Mouse (Mus musculus): ENCODE results near the gene Wap. TPM values are rescaled to one million over a fixed set of nuclear protein-coding genes. Genes with fewer than 3 reads are reported as not detected.

The Wap gene
- polyA plus RNA-seq (2014; fragmentation: Illumina TruSeq; extraction: RNeasy Lipid Tissue Mini Kit (QIAGEN cat#74804); ENCODE audit: low read depth, low replicate concordance): not detected

DNA sequence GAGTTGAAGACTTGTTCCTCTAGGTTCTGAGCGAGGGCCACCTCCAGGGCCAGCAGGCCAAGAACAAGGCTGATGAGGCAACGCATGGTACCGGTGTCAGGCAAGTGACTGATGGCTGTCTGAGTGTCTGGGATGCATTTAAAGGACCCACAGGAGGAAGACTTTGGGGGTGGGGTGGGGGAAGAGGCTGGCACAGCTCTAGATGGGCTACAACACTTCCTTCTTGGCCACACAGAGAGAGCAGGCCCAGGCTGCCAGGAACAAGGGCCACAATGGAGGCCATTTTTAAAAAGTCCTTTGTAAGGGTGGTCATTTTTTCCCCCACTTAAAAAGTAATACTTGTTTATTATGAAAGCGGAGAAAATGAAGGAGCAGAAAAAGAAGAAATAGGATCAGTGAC lies at the start of gene Wap:
TSS of gene Wap (minus strand) at position 101 of the 400 bp plus-strand sequence.

DNA sequence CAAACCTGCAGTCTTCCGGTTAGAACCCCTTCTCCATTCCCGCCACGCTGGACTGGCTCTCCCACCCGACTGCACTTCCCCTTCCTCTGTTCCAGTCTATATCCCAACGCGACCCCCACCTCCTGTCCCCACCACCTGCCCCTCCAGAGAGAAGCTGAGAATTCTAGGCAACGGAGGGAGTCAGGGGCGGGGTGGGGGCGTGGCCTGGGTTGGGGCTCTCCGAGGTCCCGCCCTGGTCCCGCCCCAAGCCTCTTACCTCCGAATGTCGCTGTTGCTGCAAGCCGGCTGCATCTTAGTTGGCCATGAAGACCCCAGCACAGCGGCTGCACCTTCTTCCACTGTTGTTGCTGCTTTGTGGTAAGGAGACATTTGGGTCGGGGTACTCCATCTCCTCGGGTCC lies 19.8 kb upstream of the Wap start, which contains the start of gene Ramp3:
TSS of gene Ramp3 (plus strand) at position 251 of the 400 bp plus-strand sequence.

DNA sequence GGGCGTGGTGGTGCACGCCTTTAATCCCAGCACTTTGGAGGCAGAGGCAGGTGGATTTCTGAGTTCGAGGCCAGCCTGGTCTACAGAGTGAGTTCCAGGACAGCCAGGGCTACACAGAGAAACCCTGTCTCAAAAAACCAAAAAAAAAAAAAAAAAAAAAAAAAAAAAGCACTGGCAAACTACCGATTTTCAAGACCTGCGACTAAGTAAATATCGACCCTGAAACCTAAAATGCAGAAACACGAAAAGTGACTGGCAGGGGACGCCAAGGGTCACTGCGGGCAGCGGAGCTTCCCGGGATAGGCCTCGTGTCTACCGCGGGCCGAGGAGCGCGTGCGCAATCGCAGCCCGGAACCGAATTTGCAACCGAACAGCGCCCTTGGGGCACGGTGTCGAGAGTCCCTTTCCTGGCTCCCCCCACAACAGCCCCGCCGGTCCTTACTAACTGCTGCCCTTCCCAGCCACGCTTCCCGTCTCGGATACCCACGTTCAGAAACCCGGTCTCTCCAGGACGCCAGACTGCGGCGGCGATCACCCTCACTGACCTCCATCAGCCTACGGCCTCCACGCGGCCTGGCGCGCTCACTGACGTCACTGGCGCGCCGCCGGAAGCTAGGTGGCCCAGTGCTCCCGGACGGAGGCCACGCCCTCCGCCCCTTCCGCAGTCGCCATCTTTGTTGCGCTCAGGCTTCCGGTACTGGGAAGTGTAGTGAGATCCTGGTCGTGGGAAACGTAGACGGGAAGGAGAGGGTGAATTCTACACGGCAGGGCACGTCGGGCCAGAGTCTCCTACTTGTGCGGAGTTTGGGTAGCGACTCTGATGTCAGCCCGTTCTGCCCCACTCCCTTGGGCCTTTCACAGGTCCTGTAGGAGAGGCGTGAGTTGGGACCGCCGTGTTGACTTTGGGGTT lies 12.7 kb downstream of the Wap start, which contains the start of gene Tbrg4:
TSS of gene Tbrg4 (minus strand) at position 590 of the 910 bp plus-strand sequence.

DNA sequence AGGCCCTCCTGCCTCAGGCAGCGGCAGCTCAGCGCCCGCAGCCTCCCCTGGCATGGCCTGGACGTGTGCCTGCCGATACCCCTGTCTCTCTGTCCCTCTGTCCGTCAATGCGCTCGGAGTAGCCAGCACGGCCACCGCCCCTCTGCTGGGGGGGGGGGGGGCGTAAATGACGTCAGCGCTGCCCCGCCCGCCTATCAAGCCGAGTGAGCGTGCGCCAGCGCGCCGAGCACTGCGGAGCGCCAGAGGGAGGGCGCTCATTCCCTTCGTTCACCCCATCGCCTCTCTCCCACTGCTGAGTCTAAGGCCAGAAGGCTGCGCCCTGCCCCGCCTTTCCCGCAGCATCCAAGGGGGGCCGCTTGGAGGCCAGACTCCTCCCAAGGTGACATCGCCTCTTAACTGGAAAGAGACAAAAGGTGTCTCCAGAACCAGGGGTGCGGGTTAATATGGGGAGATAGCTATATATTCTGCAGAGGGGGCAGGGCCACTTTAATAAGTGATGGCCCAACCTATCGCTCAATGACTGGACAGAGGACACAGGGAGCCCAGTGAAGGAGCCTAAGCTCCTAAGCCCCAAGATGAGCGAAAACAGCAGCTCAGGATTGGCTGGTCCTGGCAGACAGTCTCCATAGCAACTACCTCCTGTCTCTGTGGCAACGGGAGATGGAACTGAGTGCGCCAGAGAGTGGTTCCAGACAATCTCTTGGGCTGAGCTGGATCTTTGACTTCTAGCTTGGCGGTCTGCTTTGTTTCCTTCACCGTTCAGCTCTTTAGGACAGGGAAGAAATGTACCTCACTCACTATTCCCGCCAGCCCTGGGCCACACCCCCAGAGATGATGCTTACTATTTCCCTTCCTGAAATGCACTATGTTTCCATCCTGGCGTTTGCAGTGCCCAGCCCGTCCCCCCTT lies 32.7 kb downstream of the Wap start, which contains the start of gene Nacad:
TSS of gene Nacad (minus strand) at position 563 of the 909 bp plus-strand sequence.

Other genes starting within 250 kb of the Wap start
- 0.56 TPM for gene Zmiz2, start 249.6 kb downstream of the Wap start, polyA plus RNA-seq (2014; fragmentation: Illumina TruSeq; extraction: RNeasy Lipid Tissue Mini Kit (QIAGEN cat#74804); ENCODE audit: low read depth, low replicate concordance)
- gene Ppia, start 223.2 kb downstream of the Wap start, polyA plus RNA-seq (2014; fragmentation: Illumina TruSeq; extraction: RNeasy Lipid Tissue Mini Kit (QIAGEN cat#74804); ENCODE audit: low read depth, low replicate concordance): 924 TPM
- 7.8 TPM for gene H2afv, start 194.2 kb downstream of the Wap start, polyA plus RNA-seq (2014; fragmentation: Illumina TruSeq; extraction: RNeasy Lipid Tissue Mini Kit (QIAGEN cat#74804); ENCODE audit: low read depth, low replicate concordance)
- gene Purb, start 162.7 kb downstream of the Wap start, polyA plus RNA-seq (2014; fragmentation: Illumina TruSeq; extraction: RNeasy Lipid Tissue Mini Kit (QIAGEN cat#74804); ENCODE audit: low read depth, low replicate concordance): 25.3 TPM
- gene Myo1g, start 117.7 kb downstream of the Wap start, polyA plus RNA-seq (2014; fragmentation: Illumina TruSeq; extraction: RNeasy Lipid Tissue Mini Kit (QIAGEN cat#74804); ENCODE audit: low read depth, low replicate concordance): 0.11 TPM
- gene Ccm2, start 91.8 kb downstream of the Wap start, polyA plus RNA-seq (2014; fragmentation: Illumina TruSeq; extraction: RNeasy Lipid Tissue Mini Kit (QIAGEN cat#74804); ENCODE audit: low read depth, low replicate concordance): 2.6 TPM
- gene Nacad, start 32.6 kb downstream of the Wap start, polyA plus RNA-seq (2014; fragmentation: Illumina TruSeq; extraction: RNeasy Lipid Tissue Mini Kit (QIAGEN cat#74804); ENCODE audit: low read depth, low replicate concordance): not detected
- 2.3 TPM for gene Tbrg4, start 12.6 kb downstream of the Wap start, polyA plus RNA-seq (2014; fragmentation: Illumina TruSeq; extraction: RNeasy Lipid Tissue Mini Kit (QIAGEN cat#74804); ENCODE audit: low read depth, low replicate concordance)
- gene Ramp3, start 19.9 kb upstream of the Wap start, polyA plus RNA-seq (2014; fragmentation: Illumina TruSeq; extraction: RNeasy Lipid Tissue Mini Kit (QIAGEN cat#74804); ENCODE audit: low read depth, low replicate concordance): not detected
- gene Gm11983, start 199.0 kb upstream of the Wap start, polyA plus RNA-seq (2014; fragmentation: Illumina TruSeq; extraction: RNeasy Lipid Tissue Mini Kit (QIAGEN cat#74804); ENCODE audit: low read depth, low replicate concordance): not detected

Measured in liver, adult 10 weeks (tissue).